Mouse (Mus musculus) C2C12 (cell line): ENCODE data around the gene Tex50.

Experiments used
- CTCF ChIP-seq: IDR thresholded peaks from one replicate; pipeline ENCODE4 v1.5.1; 2011; ENCODE audit not compliant: control insufficient read depth, insufficient read depth, insufficient read length
- USF1 ChIP-seq: IDR thresholded peaks from one replicate; pipeline ENCODE4 v1.6.1; 2011; ENCODE audit warnings: low read depth, mild to moderate bottlenecking, control low read depth, moderate library complexity

GRCm38 (mm10) chr1:161142531-161143159 lies 16.5 kb downstream of the Tex50 start, which contains the start of gene Ankrd45:
- no peak for TF ChIP-seq CTCF
- TF ChIP-seq USF1 = no peak
